Mouse (Mus musculus): ENCODE measurements around the gene Dtx3l.
"Not testable (repeated sequence)": the region's sequence is repeated elsewhere in the genome, so short reads cannot be mapped to it uniquely, and the experiment has no call there.

The Dtx3l gene

DNA sequence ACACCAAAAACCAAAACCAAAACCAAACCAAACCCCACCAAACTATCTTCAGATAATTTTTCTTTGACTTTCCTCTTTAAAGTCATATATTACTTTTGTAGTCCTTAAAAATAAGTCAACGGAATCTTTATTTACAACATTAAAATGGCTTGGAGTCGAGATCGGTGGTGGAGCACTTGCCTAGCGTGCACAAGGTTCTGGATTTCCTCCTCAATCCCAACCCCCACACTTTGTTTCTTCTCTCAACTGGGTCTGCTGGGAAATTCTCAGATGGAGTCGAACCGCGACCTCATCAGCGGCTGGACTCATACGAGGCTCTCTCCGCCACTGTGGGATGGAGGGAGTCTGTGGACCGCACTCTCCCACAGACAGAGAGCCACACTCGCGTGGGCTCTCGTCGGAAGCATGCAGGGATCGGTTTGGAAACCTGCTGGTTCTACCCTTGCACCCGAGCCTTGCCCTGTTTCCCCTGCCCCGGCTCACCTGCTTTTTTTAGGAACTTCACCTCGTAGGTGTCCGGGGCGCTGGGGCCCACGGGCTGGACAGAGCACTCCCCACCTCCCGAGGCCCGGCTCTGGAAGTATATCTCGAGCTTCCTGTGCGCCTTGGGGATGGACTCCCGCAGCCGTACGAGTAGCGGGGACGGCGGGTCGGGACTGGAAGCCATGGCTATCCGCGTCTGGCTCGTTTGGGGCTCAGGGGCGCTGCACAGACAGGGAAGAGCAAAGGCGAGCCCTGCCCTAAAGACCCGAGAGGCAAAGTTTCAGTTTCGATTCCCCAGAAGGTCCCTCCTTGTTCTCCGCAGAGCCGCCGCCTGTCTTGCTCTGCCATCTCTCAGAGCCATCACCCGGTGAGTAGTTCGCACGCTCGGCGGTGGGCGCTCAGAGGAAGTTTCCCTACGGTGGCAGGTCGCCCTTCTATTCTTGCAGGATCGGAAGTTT is at the start of gene Dtx3l, which contains the start of gene Parp9:
Gene Dtx3l (minus strand): TSS at position 941 of the 941 bp plus-strand sequence.
Gene Parp9 (plus strand): TSS at position 260 of the 941 bp plus-strand sequence.
- peak; percentile 78 for DNase-seq (ENCODE audit: low read depth)

- no peak for DNase-seq (ENCODE audit: low read depth)
These were observed 49.0 kb upstream of the Dtx3l start for GRCm38 (mm10) chr16:35987930-35988329.

GRCm38 (mm10) chr16:35984471-35984870 is 45.5 kb upstream of the Dtx3l start:
- DNase-seq (ENCODE audit: low read depth): no peak

GRCm38 (mm10) chr16:35983517-35984101 is 44.7 kb upstream of the Dtx3l start:
- DNase-seq (ENCODE audit: low read depth): peak; percentile 75

GRCm38 (mm10) chr16:35982902-35983516 is 44.1 kb upstream of the Dtx3l start:
- peak; percentile 91 for DNase-seq (ENCODE audit: low read depth)

GRCm38 (mm10) chr16:35982506-35982901 is 43.6 kb upstream of the Dtx3l start:
- DNase-seq (ENCODE audit: low read depth): no peak

DNA sequence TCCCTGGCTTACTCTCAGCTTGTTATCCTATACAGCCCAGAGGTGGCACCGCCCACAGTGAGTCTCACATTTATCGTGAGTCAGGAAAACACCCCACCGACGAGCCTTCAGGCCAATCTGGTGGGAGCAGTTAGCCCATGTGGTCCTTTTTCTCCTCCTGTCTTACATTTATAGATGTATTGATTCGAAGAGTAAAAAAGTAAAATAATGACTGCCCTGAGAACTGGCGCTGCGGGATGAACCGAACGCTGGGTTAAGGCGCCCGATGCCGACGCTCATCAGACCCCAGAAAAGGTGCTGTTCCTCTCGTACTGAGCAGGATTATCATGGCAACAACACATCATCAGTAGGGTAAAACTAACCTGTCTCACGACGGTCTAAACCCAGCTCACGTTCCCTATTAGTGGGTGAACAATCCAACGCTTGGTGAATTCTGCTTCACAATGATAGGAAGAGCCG is 42.4 kb upstream of the Dtx3l start:
- peak; percentile 100 for DNase-seq (ENCODE audit: low read depth)

DNA sequence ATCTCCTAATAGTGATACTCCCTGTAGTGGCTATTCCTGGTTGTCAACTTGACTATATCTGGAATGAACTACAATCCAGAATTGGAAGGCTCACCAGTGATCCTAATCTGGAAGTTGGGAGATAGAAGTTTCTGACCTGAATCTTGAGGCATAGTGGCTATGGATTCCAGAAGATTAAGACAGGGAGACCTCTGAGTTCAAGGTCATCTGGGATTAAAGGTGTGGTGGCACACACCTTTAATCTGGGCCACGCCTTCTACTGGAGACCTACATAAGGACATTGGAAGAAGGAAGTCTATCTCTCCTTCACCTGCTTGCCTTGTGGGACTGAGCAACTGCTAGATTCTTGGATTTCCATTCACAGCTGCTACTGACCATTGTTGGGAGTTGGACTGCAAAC is 39.5 kb upstream of the Dtx3l start, which contains the start of gene Kpna1:
Gene Kpna1 (plus strand): TSS at position 301 of the 400 bp plus-strand sequence.
- DNase-seq (ENCODE audit: low read depth): not testable (repeated sequence)

GRCm38 (mm10) chr16:35974021-35974420 is 35.1 kb upstream of the Dtx3l start:
- DNase-seq (ENCODE audit: low read depth): no peak

- DNase-seq (ENCODE audit: low read depth): no peak
These were observed 29.2 kb upstream of the Dtx3l start for GRCm38 (mm10) chr16:35968149-35968548.

DNA sequence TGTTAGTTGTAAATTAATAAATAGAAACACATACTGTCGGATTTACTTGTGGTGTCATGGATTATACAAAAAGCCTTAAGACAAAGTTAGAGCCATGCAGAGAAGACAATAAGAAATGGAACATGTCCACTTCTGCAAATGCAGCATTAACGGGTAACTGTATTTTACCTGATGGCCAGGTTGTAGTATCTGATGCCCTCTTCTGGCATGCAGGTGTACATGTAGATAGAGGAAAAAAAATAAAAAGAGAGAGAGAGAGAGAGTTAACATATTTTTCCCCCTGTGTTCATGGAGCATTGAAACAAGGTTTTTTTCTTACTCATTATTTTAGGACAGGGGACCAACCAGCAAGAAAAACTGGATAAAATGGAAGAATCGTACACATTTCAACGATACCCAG is 28.4 kb upstream of the Dtx3l start:
- no peak for DNase-seq (ENCODE audit: low read depth)

DNA sequence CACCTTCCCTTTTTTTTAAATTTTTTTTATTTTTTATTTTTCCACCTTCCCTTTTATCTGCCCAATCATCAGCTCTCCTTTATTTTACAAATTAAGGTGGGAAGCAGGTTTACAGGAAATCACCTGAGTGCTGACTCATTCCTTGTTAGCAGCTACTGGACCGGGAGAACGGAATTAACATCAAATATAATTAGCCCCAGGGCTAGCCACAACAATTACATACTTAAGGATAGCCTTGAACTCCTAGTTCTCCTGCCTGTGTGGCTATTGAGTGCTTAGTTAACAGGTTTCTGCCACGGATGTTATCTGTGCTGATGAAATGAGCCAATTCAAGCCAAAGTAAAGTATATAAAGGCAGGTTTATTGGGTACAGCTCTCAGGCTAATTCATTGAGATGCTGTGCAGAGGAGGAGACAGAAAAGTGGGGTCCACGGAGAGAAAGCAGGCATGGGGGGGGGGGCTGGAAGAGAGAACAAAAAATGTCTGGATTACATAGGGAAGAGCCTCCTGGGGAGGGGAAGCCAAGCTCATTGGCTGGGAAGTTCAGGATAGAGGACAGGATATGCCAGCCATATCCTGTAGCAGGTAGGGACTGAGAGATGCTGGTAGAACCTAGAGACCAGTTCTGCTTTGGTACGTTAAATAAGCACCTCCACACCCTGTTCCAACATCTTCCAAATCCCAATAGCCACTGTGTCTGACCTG is 27.6 kb upstream of the Dtx3l start:
- DNase-seq (ENCODE audit: low read depth): no peak

DNA sequence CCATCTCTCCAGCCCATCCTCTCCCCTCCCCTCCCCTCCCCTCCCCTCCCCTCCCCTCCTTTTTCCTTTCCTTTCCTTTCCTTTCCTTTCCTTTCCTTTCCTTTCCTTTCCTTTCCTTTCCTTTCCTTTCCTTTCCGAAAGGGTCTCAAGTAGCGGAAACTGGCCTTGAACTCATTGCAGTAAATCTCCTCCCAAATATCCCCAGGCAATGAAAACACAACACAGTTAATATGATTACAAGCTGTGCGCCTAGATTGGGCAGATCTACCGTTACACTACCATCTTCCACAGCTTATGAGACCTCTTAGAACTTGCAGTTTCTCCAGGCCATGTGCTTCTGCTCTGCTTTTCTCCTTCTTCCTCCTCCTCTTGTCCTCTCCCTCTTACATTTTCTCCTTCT is 27.0 kb upstream of the Dtx3l start:
- DNase-seq (ENCODE audit: low read depth): not testable (repeated sequence)

DNA sequence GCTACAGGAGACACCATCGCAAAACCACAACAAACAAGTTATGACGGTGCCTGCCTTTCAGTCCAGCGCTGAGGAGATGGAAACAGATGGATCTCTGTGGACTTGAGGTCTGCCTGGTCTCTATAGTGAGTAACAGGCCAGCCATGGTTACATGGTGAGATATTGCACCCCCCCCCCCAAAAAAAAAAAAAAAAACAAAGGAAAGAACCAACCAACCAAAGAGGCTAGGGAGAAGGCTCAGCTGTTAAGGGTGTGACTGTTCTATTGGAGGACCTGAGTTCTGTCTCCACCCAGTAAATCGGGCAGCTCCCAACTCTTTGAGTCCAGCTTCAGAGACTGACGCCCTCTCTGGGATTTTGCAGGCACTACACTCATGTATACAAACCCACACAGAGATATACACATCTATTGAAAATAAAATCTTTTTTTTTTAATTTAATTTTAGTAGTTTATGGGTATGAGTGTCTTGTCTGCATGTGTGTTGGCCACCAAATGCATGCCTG is 13.7 kb upstream of the Dtx3l start:
- DNase-seq (ENCODE audit: low read depth): peak; percentile 41

- DNase-seq (ENCODE audit: low read depth): no peak
These were observed 12.3 kb upstream of the Dtx3l start for GRCm38 (mm10) chr16:35951216-35951615.

GRCm38 (mm10) chr16:35949264-35949663 is 10.3 kb upstream of the Dtx3l start:
- DNase-seq (ENCODE audit: low read depth): no peak

DNA sequence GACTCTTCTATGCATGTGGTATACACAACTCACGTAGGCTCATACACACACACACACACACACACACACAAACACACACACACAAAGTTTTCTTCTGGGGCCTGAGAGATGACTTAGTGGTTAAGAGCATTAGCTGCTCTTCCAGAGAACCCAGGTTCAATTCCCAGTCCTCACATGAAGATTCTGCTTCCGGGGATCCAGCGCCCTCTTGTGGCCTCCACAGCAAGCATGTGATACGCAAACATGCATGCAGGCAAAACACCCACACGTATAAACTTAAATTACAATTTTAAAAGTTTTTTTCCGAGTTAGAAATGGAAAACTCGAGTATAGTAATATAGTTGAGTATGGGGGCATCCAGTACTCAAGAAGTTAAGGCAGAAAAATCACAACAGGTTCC is 2.4 kb upstream of the Dtx3l start:
- peak; percentile 60 for DNase-seq (ENCODE audit: low read depth)

GRCm38 (mm10) chr16:35939690-35940089 is 739 bp upstream of the Dtx3l start:
- peak; percentile 99 for DNase-seq (ENCODE audit: low read depth)

DNA sequence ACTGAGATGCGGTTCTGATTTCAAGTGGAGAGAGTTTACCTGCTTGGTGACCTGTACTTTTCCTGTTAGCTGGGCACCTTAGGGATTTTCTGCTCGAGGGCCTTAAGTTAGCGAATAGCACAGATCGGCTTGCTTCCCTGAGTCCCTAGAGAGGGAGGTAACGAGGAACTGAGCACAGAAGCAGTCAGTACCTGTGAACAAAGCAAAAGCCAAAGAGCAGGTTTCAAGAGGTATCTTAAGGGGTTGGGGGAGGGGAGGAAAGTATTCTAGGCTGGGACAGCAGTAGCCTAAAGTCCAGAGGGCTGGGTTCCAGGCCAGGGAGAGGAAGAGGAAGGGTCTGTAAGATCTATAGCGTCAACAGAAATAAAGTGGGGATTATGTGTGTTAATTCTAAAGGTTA is 310 bp upstream of the Dtx3l start:
- DNase-seq (ENCODE audit: low read depth): no peak

DNA sequence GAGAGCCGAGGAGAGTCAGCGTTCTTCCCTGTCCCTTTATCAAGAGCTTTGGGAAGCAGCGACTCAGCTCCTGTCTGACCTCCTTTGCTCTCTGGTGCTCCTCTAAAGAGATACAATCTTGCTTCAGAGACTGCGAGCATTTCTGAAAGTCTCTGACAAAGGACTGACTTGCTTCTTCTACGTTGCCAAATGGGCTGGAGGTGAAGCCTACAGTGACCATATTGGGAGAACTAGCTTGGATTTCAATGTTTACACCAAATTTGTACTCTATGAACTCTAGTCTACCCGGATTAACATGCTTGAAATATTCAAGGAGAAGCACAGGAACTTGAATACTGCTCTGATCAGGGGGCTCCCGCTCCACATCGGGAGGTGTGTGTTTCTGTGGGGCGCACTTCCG is 5.8 kb downstream of the Dtx3l start:
- no peak for DNase-seq (ENCODE audit: low read depth)

DNA sequence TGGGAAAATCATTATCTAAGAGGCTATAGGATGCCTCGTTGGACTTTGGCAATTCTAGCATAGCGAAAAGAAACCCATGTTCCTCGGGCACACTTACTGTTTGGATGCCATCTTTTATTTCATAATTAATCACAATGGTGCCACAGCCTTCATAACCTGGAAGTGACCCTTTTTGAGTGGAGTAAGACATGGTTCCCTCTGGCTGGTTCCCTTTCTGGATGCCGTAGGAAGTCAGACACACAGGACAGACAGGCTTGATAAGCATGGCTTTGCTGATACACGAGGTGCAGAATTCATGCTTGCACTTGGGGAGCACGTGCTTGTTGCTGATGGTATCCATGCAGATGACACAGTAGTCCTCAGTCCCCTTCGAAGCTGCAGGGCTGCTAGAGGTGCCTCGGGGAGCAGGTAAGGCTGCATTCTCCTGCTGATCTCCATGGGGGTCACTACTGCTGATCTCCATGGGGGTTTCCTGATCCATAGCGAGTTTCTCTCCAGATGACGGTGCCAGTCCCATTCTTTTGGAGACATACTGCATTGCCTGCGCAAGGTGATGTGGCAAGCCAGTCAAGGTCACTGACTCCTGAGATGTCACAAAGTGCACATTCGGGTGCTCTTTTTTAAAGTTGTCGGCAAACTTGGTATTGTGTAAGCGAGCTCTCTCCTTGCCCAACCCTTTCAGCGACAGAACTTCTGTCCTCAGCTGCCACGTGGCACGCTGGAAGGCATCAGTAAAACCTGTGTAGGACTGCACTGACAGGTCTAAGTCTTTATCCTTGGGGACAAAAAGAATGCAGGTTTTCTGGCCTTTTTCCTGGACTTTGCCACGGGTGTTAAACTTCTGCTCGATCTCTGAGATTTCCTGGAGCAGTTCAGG is 6.5 kb downstream of the Dtx3l start:
- no peak for DNase-seq (ENCODE audit: low read depth)
